Mouse (Mus musculus): ENCODE measurements at regions not wholly inside any gene's neighbourhood (a gene's known extent, or its start where the extent isn't known, plus 50 kb on each side); places are given as distances from the start of the nearest gene placed in this dataset.
"Not testable (repeated sequence)": the region's sequence is repeated elsewhere in the genome, so short reads cannot be mapped to it uniquely, and the experiment has no call there.

- DNase-seq = no peak
- intact Hi-C loops (cut with DNase I) = no loop called here
Observed at GRCm38 (mm10) chr9:94155581-94155980, 382.3 kb downstream of the 1190002N15Rik start.

GRCm38 (mm10) chr9:94148474-94148873 is 389.4 kb downstream of the 1190002N15Rik start:
- intact Hi-C loops (cut with DNase I) = no loop called here
- DNase-seq = no peak

GRCm38 (mm10) chr9:94146787-94147186 is 391.1 kb downstream of the 1190002N15Rik start:
- no peak for DNase-seq
- intact Hi-C loops (cut with DNase I) = no loop called here

GRCm38 (mm10) chr9:94136444-94136843 is 401.4 kb downstream of the 1190002N15Rik start:
- no peak for DNase-seq
- intact Hi-C loops (cut with DNase I) = no loop called here

GRCm38 (mm10) chr9:94133682-94134081 is 404.2 kb downstream of the 1190002N15Rik start:
- DNase-seq = no peak
- intact Hi-C loops (cut with DNase I) = no loop called here

GRCm38 (mm10) chr9:94131367-94131766 is 406.5 kb downstream of the 1190002N15Rik start:
- intact Hi-C loops (cut with DNase I) = no loop called here

GRCm38 (mm10) chr9:94116961-94117360 is 420.9 kb downstream of the 1190002N15Rik start:
- intact Hi-C loops (cut with DNase I) = no loop called here
- DNase-seq = peak; percentile 18

More at GRCm38 (mm10) chr9:94131367-94131766, 406.5 kb downstream of the 1190002N15Rik start:
- no peak for DNase-seq

- intact Hi-C loops (cut with DNase I); DNase-seq: not testable (repeated sequence)
Observed at GRCm38 (mm10) chr9:94107701-94108100, 430.2 kb downstream of the 1190002N15Rik start.

GRCm38 (mm10) chr9:94104669-94105068 is 433.2 kb downstream of the 1190002N15Rik start:
- intact Hi-C loops (cut with DNase I) = no loop called here
- DNase-seq = no peak

- no peak for DNase-seq
Observed at GRCm38 (mm10) chr9:94101958-94102357, 435.9 kb downstream of the 1190002N15Rik start.

GRCm38 (mm10) chr9:94094800-94095199 is 443.1 kb downstream of the 1190002N15Rik start:
- intact Hi-C loops (cut with DNase I) = no loop called here
- no peak for DNase-seq

More at GRCm38 (mm10) chr9:94101958-94102357, 435.9 kb downstream of the 1190002N15Rik start:
- intact Hi-C loops (cut with DNase I) = no loop called here

GRCm38 (mm10) chr9:94091658-94092225 is 446.1 kb downstream of the 1190002N15Rik start:
- intact Hi-C loops (cut with DNase I) = no loop called here
- no peak for DNase-seq

GRCm38 (mm10) chr9:94089759-94090158 is 448.1 kb downstream of the 1190002N15Rik start:
- no peak for DNase-seq
- intact Hi-C loops (cut with DNase I) = no loop called here

GRCm38 (mm10) chr9:94083629-94084411 is 454.1 kb downstream of the 1190002N15Rik start:
- no peak for DNase-seq
- intact Hi-C loops (cut with DNase I) = no loop called here

- no peak for DNase-seq
- intact Hi-C loops (cut with DNase I) = no loop called here
Observed at GRCm38 (mm10) chr9:94074904-94075303, 463.0 kb downstream of the 1190002N15Rik start.

GRCm38 (mm10) chr9:94067121-94067520 is 470.8 kb downstream of the 1190002N15Rik start:
- peak; percentile 25 for DNase-seq
- intact Hi-C loops (cut with DNase I) = no loop called here

GRCm38 (mm10) chr9:94053229-94053628 is 484.7 kb downstream of the 1190002N15Rik start:
- intact Hi-C loops (cut with DNase I) = no loop called here
- no peak for DNase-seq

GRCm38 (mm10) chr9:94047845-94048244 is 490.0 kb downstream of the 1190002N15Rik start:
- intact Hi-C loops (cut with DNase I) = no loop called here

GRCm38 (mm10) chr9:94045462-94046126 is 492.3 kb downstream of the 1190002N15Rik start:
- DNase-seq = no peak
- intact Hi-C loops (cut with DNase I) = no loop called here

More at GRCm38 (mm10) chr9:94047845-94048244, 490.0 kb downstream of the 1190002N15Rik start:
- no peak for DNase-seq

GRCm38 (mm10) chr9:94023761-94024160 is 514.1 kb downstream of the 1190002N15Rik start:
- intact Hi-C loops (cut with DNase I) = no loop called here
- no peak for DNase-seq

GRCm38 (mm10) chr9:94021293-94021903 is 516.5 kb downstream of the 1190002N15Rik start:
- no peak for DNase-seq
- intact Hi-C loops (cut with DNase I) = no loop called here
